Mouse (Mus musculus): ENCODE results near the gene Colgalt1. TPM values are rescaled to one million over a fixed set of nuclear protein-coding genes. Genes with fewer than 3 reads are reported as not detected.

Gene Colgalt1
- polyA plus RNA-seq, 1 experiment from 2014 or later, result 45.3 TPM

- Histone ChIP-seq H3K27ac (ENCODE audit: low read depth, low read length) (no peak overlapping the region), H3K4me3 (ENCODE audit: low read depth, low read length) (no peak overlapping the region), H3K36me3 (ENCODE audit: control insufficient read depth, insufficient read depth, low read length) (peaks cover 27% of the 10 kb centered on the region), H3K27me3 (replicated peaks; ENCODE audit: control insufficient read depth, insufficient read depth, low read length) (peaks cover 4% of the 10 kb centered on the region; the same call in 1 of the 2 replicates), H3K9ac (ENCODE audit: low read length) (no peak overlapping the region), H3K9me3 (replicated peaks; ENCODE audit: control insufficient read depth, low read length) (no peaks in the 10 kb centered on the region), H3K4me2 (ENCODE audit: low read length) (no peak overlapping the region), H3K4me1 (ENCODE audit: control insufficient read depth, insufficient read depth, low read length) (no peaks in the 10 kb centered on the region)
- DNase-seq (ENCODE audit: low spot score) (no peak), ATAC-seq (no peak)
- WGBS, result 70% methylated on average over 6 of the region's 6 CpGs
These were observed 27.5 kb downstream of the Colgalt1 start for GRCm38 (mm10) chr8:71638321-71638720.

- no peak overlapping the region for H3K27ac ChIP-seq (ENCODE audit: low read depth, low read length)
- ATAC-seq, result no peak
- H3K4me3 ChIP-seq (ENCODE audit: low read depth, low read length), result no peak overlapping the region
- peaks cover 29% of the 10 kb centered on the region for H3K36me3 ChIP-seq (ENCODE audit: control insufficient read depth, insufficient read depth, low read length)
- H3K9me3 ChIP-seq (replicated peaks; ENCODE audit: control insufficient read depth, low read length), result no peaks in the 10 kb centered on the region
- H3K27me3 ChIP-seq (replicated peaks; ENCODE audit: control insufficient read depth, insufficient read depth, low read length), result peaks cover 4% of the 10 kb centered on the region; the same call in 1 of the 2 replicates
- no peaks in the 10 kb centered on the region for H3K4me1 ChIP-seq (ENCODE audit: control insufficient read depth, insufficient read depth, low read length)
- no peak overlapping the region for H3K4me2 ChIP-seq (ENCODE audit: low read length)
- no peak for DNase-seq (ENCODE audit: low spot score)
- no peak overlapping the region for H3K9ac ChIP-seq (ENCODE audit: low read length)
- WGBS, result 92% methylated on average over 4 of the region's 4 CpGs
These were observed 28.5 kb downstream of the Colgalt1 start for GRCm38 (mm10) chr8:71639318-71639717.

- Histone ChIP-seq H3K27ac (ENCODE audit: low read depth, low read length) (no peak overlapping the region), H3K36me3 (ENCODE audit: control insufficient read depth, insufficient read depth, low read length) (peaks cover 50% of the 10 kb centered on the region), H3K4me2 (ENCODE audit: low read length) (no peak overlapping the region), H3K9me3 (replicated peaks; ENCODE audit: control insufficient read depth, low read length) (no peaks in the 10 kb centered on the region), H3K4me1 (ENCODE audit: control insufficient read depth, insufficient read depth, low read length) (no peaks in the 10 kb centered on the region), H3K9ac (ENCODE audit: low read length) (no peak overlapping the region), H3K27me3 (replicated peaks; ENCODE audit: control insufficient read depth, insufficient read depth, low read length) (no peaks in the 10 kb centered on the region), H3K4me3 (ENCODE audit: low read depth, low read length) (no peak overlapping the region)
- no peak for ATAC-seq
- WGBS, result 79% methylated on average over 9 of the region's 9 CpGs
- DNase-seq (ENCODE audit: low spot score), result no peak
These were observed 34.7 kb downstream of the Colgalt1 start for GRCm38 (mm10) chr8:71645510-71645909.

- H3K4me3 ChIP-seq (ENCODE audit: low read depth, low read length), result no peak overlapping the region
- peaks cover 20% of the 10 kb centered on the region; the same call in 1 of the 2 replicates for H3K36me3 ChIP-seq (ENCODE audit: control insufficient read depth, insufficient read depth, low read length)
- ATAC-seq, result peak; percentile 33; the same call in 1 of the 2 replicates
- peaks cover 18% of the 10 kb centered on the region; the same call in 1 of the 2 replicates for H3K27me3 ChIP-seq (replicated peaks; ENCODE audit: control insufficient read depth, insufficient read depth, low read length)
- H3K9ac ChIP-seq (ENCODE audit: low read length), result peak overlapping the region; percentile 29
- no peak for DNase-seq (ENCODE audit: low spot score)
- peak overlapping the region; percentile 32; the same call in 1 of the 2 replicates for H3K4me2 ChIP-seq (ENCODE audit: low read length)
- WGBS, result 0% methylated on average over 24 of the region's 24 CpGs
- H3K9me3 ChIP-seq (replicated peaks; ENCODE audit: control insufficient read depth, low read length), result no peaks in the 10 kb centered on the region
- 0 out of 2 replicates have a peak, but pooled peaks cover 3% of the 10 kb centered on the region for H3K4me1 ChIP-seq (ENCODE audit: control insufficient read depth, insufficient read depth, low read length)
- H3K27ac ChIP-seq (ENCODE audit: low read depth, low read length), result no peak overlapping the region
These were observed 43.8 kb downstream of the Colgalt1 start for GRCm38 (mm10) chr8:71654600-71654999.

- ATAC-seq (no peak), DNase-seq (ENCODE audit: low spot score) (no peak)
- H3K9me3 ChIP-seq (replicated peaks; ENCODE audit: control insufficient read depth, low read length), result no peaks in the 10 kb centered on the region
- H3K36me3 ChIP-seq (ENCODE audit: control insufficient read depth, insufficient read depth, low read length), result peaks cover 11% of the 10 kb centered on the region
- H3K4me2 ChIP-seq (ENCODE audit: low read length), result no peak overlapping the region
- H3K9ac ChIP-seq (ENCODE audit: low read length), result no peak overlapping the region
- WGBS, result 20% methylated on average over 9 of the region's 9 CpGs
- peaks cover 22% of the 10 kb centered on the region for H3K27me3 ChIP-seq (replicated peaks; ENCODE audit: control insufficient read depth, insufficient read depth, low read length)
- H3K4me3 ChIP-seq (ENCODE audit: low read depth, low read length), result no peak overlapping the region
- H3K4me1 ChIP-seq (ENCODE audit: control insufficient read depth, insufficient read depth, low read length), result 0 out of 2 replicates have a peak, but pooled peaks cover 3% of the 10 kb centered on the region
- H3K27ac ChIP-seq (ENCODE audit: low read depth, low read length), result no peak overlapping the region
These were observed 47.0 kb downstream of the Colgalt1 start for GRCm38 (mm10) chr8:71657816-71658215.

GRCm38 (mm10) chr8:71658515-71659049, 47.8 kb downstream of the Colgalt1 start:
- 33% methylated on average over 17 of the region's 17 CpGs for whole genome bisulfite sequencing
- no peak for ATAC-seq
- Histone ChIP-seq H3K9ac (ENCODE audit: low read length) (no peak overlapping the region), H3K4me2 (ENCODE audit: low read length) (no peak overlapping the region), H3K4me3 (ENCODE audit: low read depth, low read length) (no peak overlapping the region), H3K4me1 (ENCODE audit: control insufficient read depth, insufficient read depth, low read length) (0 out of 2 replicates have a peak, but pooled peaks cover 3% of the 10 kb centered on the region), H3K27ac (ENCODE audit: low read depth, low read length) (no peak overlapping the region), H3K9me3 (replicated peaks; ENCODE audit: control insufficient read depth, low read length) (no peaks in the 10 kb centered on the region), H3K36me3 (ENCODE audit: control insufficient read depth, insufficient read depth, low read length) (peaks cover 12% of the 10 kb centered on the region), H3K27me3 (replicated peaks; ENCODE audit: control insufficient read depth, insufficient read depth, low read length) (peaks cover 20% of the 10 kb centered on the region)
- DNase-seq (ENCODE audit: low spot score), result no peak

GRCm38 (mm10) chr8:71659751-71660150, 49.0 kb downstream of the Colgalt1 start:
- Histone ChIP-seq H3K4me3 (ENCODE audit: low read depth, low read length) (no peak overlapping the region), H3K9ac (ENCODE audit: low read length) (no peak overlapping the region), H3K4me2 (ENCODE audit: low read length) (no peak overlapping the region), H3K9me3 (replicated peaks; ENCODE audit: control insufficient read depth, low read length) (no peaks in the 10 kb centered on the region), H3K27ac (ENCODE audit: low read depth, low read length) (no peak overlapping the region), H3K4me1 (ENCODE audit: control insufficient read depth, insufficient read depth, low read length) (0 out of 2 replicates have a peak, but pooled peaks cover 2% of the 10 kb centered on the region), H3K36me3 (ENCODE audit: control insufficient read depth, insufficient read depth, low read length) (peaks cover 21% of the 10 kb centered on the region), H3K27me3 (replicated peaks; ENCODE audit: control insufficient read depth, insufficient read depth, low read length) (peaks cover 12% of the 10 kb centered on the region)
- peak; percentile 50 for ATAC-seq
- peak; percentile 68 for DNase-seq (ENCODE audit: low spot score)
- WGBS, result 65% methylated on average over 1 of the region's 1 CpGs

- peak; percentile 69 for ATAC-seq
- peaks cover 21% of the 10 kb centered on the region for H3K36me3 ChIP-seq (ENCODE audit: control insufficient read depth, insufficient read depth, low read length)
- H3K4me1 ChIP-seq (ENCODE audit: control insufficient read depth, insufficient read depth, low read length), result peaks cover under 1% of the 10 kb centered on the region; the same call in 1 of the 2 replicates
- WGBS, result 10% methylated on average over 36 of the region's 36 CpGs
- no peak overlapping the region for H3K4me2 ChIP-seq (ENCODE audit: low read length)
- no peak overlapping the region for H3K4me3 ChIP-seq (ENCODE audit: low read depth, low read length)
- no peaks in the 10 kb centered on the region for H3K9me3 ChIP-seq (replicated peaks; ENCODE audit: control insufficient read depth, low read length)
- no peak overlapping the region for H3K9ac ChIP-seq (ENCODE audit: low read length)
- DNase-seq (ENCODE audit: low spot score), result peak; percentile 93
- H3K27ac ChIP-seq (ENCODE audit: low read depth, low read length), result 0 out of 2 replicates have a peak overlapping the region, but pooled peaks have one; percentile 9
- peaks cover 7% of the 10 kb centered on the region for H3K27me3 ChIP-seq (replicated peaks; ENCODE audit: control insufficient read depth, insufficient read depth, low read length)
These were observed 49.7 kb downstream of the Colgalt1 start for GRCm38 (mm10) chr8:71660325-71661120.

Measured in forebrain, embryonic 14.5 days (tissue).